ENCODE assay signal across 31 mouse cellular contexts in the genomic region with DNA sequence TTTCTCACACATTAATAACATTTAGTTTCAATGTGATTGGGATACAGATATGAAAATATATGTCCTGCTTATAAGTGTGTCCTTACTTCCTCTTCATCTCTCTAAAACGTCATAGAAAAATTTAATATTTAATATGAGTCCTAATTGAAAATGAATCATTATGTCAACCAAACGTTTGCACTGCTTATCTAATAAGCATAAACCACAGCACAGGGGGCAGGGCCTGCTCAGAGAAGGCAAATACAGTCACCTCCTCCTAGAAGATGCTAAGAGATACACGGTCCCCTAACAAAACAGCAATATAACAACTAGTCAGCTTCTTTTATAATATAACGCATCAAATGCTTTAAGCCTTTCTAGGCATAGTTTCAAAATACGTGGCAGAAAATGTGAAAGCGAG.
"Had no signal": no experiment of that assay in that cellular context is flagged by ENCODE, and none has a peak within 500 bp of the region (broad histone marks: within the 10 kb centered on the region; RNA-seq: fewer than 3 reads in every experiment).

No protein-coding gene starts in this region.

- H3K9me3 ChIP-seq: limb, embryonic 10.5 days; limb, embryonic 12.5 days; limb, embryonic 13.5 days; limb, embryonic 15.5 days; liver, embryonic 12.5 days; liver, embryonic 15.5 days; lung, embryonic 15.5 days; megakaryocyte, embryonic 14.5 days; midbrain, embryonic 10.5 days; midbrain, embryonic 12.5 days; midbrain, embryonic 13.5 days; midbrain, embryonic 15.5 days; neural tube, embryonic 12.5 days had no signal

- H3K9ac ChIP-seq: limb, embryonic 12.5 days; limb, embryonic 13.5 days; limb, embryonic 15.5 days; liver, embryonic 12.5 days; liver, embryonic 14.5 days; liver, embryonic 15.5 days; liver, postnatal 0 days; lung, embryonic 14.5 days; lung, embryonic 15.5 days; midbrain, embryonic 12.5 days; midbrain, embryonic 13.5 days; midbrain, embryonic 15.5 days; neural tube, embryonic 12.5 days had no signal

- H3K4me2 ChIP-seq: limb, embryonic 12.5 days; limb, embryonic 13.5 days; limb, embryonic 15.5 days; liver, embryonic 12.5 days; liver, embryonic 15.5 days; lung, embryonic 14.5 days; lung, embryonic 15.5 days; midbrain, embryonic 11.5 days; midbrain, embryonic 12.5 days; midbrain, embryonic 13.5 days; midbrain, embryonic 15.5 days; neural tube, embryonic 12.5 days had no signal

- H3K36me3 ChIP-seq: limb, embryonic 10.5 days; limb, embryonic 12.5 days; limb, embryonic 13.5 days; lung, embryonic 15.5 days; midbrain, embryonic 10.5 days; midbrain, embryonic 12.5 days; midbrain, embryonic 13.5 days; midbrain, embryonic 15.5 days; neural tube, embryonic 12.5 days had no signal

- H3K27me3 ChIP-seq: limb, embryonic 12.5 days; limb, embryonic 13.5 days; limb, embryonic 15.5 days; liver, embryonic 12.5 days; liver, embryonic 15.5 days; lung, embryonic 15.5 days; megakaryocyte, embryonic 14.5 days; midbrain, embryonic 12.5 days; midbrain, embryonic 13.5 days; midbrain, embryonic 15.5 days; neural tube, embryonic 12.5 days had no signal

- DNase-seq: left cerebral cortex, postnatal 4 days; liver; liver, postnatal 0 days; lung, adult 18-20 months; lung, adult 2 months; lung, embryonic 14.5 days; lung, postnatal 10 days; lung, postnatal 14 days; lung, postnatal 36 days; lung, postnatal 4 days; midbrain, embryonic 14.5 days had no signal

- H3K27ac ChIP-seq: left cerebral cortex, adult 2 months; limb, embryonic 10.5 days; limb, embryonic 12.5 days; limb, embryonic 13.5 days; limb, embryonic 15.5 days; liver, embryonic 14.5 days; lung, embryonic 15.5 days; macrophage; midbrain, embryonic 10.5 days; midbrain, embryonic 12.5 days; midbrain, embryonic 13.5 days; midbrain, embryonic 15.5 days; neural tube, embryonic 12.5 days had no signal

- H3K4me1 ChIP-seq: limb, embryonic 10.5 days; limb, embryonic 12.5 days; limb, embryonic 13.5 days; limb, embryonic 15.5 days; lung, embryonic 15.5 days; midbrain, embryonic 10.5 days; midbrain, embryonic 12.5 days; midbrain, embryonic 13.5 days; midbrain, embryonic 15.5 days; neural tube, embryonic 12.5 days had no signal

- H3K4me3 ChIP-seq: left cerebral cortex, adult 2 months; limb, embryonic 10.5 days; limb, embryonic 12.5 days; limb, embryonic 13.5 days; limb, embryonic 15.5 days; liver, embryonic 12.5 days; liver, embryonic 15.5 days; lung, embryonic 15.5 days; megakaryocyte, embryonic 14.5 days; midbrain, embryonic 10.5 days; midbrain, embryonic 12.5 days; midbrain, embryonic 13.5 days; midbrain, embryonic 15.5 days; myocyte; neural tube, embryonic 12.5 days had no signal

- ATAC-seq: liver, embryonic 12.5 days; liver, postnatal 0 days; lung, postnatal 0 days; midbrain, embryonic 13.5 days; midbrain, embryonic 15.5 days; midbrain, embryonic 16.5 days had no signal
